Mouse (Mus musculus) intestine, embryonic 15.5 days (tissue): ENCODE measurements around the gene Ror1. TPM values are rescaled to one million over a fixed set of nuclear protein-coding genes. Genes with fewer than 3 reads are reported as not detected.
A peak's percentile ranks its signal among the peaks of the same experiment; 100 is the strongest.

Experiments
- ATAC-seq: fragments of 200-750 bp; cut with Nextera tagmentation; 2 replicates; pipeline ENCODE4 v1.8.0; 2017; ENCODE audit warnings: moderate TSS enrichment, moderate library complexity
- H3K27ac ChIP-seq: fragments of 300-500 bp; sonication (generic); 2 replicates; pipeline ENCODE4 v1.5.1; 2015; ENCODE audit warnings: mild to moderate bottlenecking, inconsistent platforms
- H3K27me3 ChIP-seq: fragments of 300-500 bp; sonication (generic); replicated peaks from 2 replicates; pipeline ENCODE4 v1.6.1; 2015; ENCODE audit warnings: inconsistent platforms
- H3K36me3 ChIP-seq: fragments of 300-500 bp; sonication (generic); 2 replicates; pipeline ENCODE4 v1.6.1; 2015; ENCODE audit warnings: inconsistent platforms
- H3K4me1 ChIP-seq: fragments of 300-500 bp; sonication (generic); replicated peaks from 2 replicates; pipeline ENCODE4 v1.6.1; 2015; ENCODE audit warnings: inconsistent platforms
- H3K4me2 ChIP-seq: fragments of 300-500 bp; sonication (generic); replicated peaks from 2 replicates; pipeline ENCODE4 v1.6.1; 2015; ENCODE audit warnings: mild to moderate bottlenecking, inconsistent platforms
- H3K4me3 ChIP-seq: fragments of 300-500 bp; sonication (generic); replicated peaks from 2 replicates; pipeline ENCODE4 v1.5.1; 2015; ENCODE audit warnings: inconsistent platforms
- H3K9ac ChIP-seq: fragments of 300-500 bp; sonication (generic); 2 replicates; pipeline ENCODE4 v1.6.1; 2015; ENCODE audit warnings: inconsistent platforms
- H3K9me3 ChIP-seq: fragments of 300-500 bp; sonication (generic); 2 replicates; pipeline ENCODE4 v1.6.1; 2016; ENCODE audit warnings: inconsistent platforms
- WGBS: fragments of 180-500 bp; shearing (Covaris S2); methylation state at CpG from one replicate; pipeline ENCODE4 v1.1.7; 2015; 5-methylcytosine and 5-hydroxymethylcytosine counted together
- polyA plus RNA-seq: library from polyadenylated mRNA; unstranded; fragments of >200 nt; fragmentation: Nextera tagmentation; extraction: Ambion mirVana; gene quantifications from 2 replicates; pipeline ENCODE4 v1.2.1, GENCODE M21; 2015

Ror1 gene
- polyA plus RNA-seq, 1 experiment from 2014 or later, result 9.3 TPM

- no peaks in the 10 kb centered on the region for H3K4me1 ChIP-seq
- no peak overlapping the region for H3K9ac ChIP-seq
- H3K27me3 ChIP-seq, result no peaks in the 10 kb centered on the region
- WGBS, result 55% methylated on average over 5 of the region's 5 CpGs
- H3K27ac ChIP-seq, result no peak overlapping the region
- no peaks in the 10 kb centered on the region for H3K9me3 ChIP-seq
- H3K4me3 ChIP-seq, result no peak overlapping the region
- no peaks in the 10 kb centered on the region for H3K36me3 ChIP-seq
- no peak overlapping the region for H3K4me2 ChIP-seq
- no peak for ATAC-seq
Measured at GRCm38 (mm10) chr4:100203066-100203465, 107.5 kb downstream of the Ror1 start.

- Histone ChIP-seq H3K9ac (no peak overlapping the region), H3K4me2 (no peak overlapping the region), H3K4me3 (no peak overlapping the region), H3K36me3 (no peaks in the 10 kb centered on the region), H3K27me3 (no peaks in the 10 kb centered on the region), H3K4me1 (no peaks in the 10 kb centered on the region), H3K9me3 (no peaks in the 10 kb centered on the region), H3K27ac (no peak overlapping the region)
- WGBS, result 73% methylated on average over 5 of the region's 5 CpGs
- no peak for ATAC-seq
Measured at GRCm38 (mm10) chr4:100203688-100204087, 108.1 kb downstream of the Ror1 start.

- no peak overlapping the region for H3K27ac ChIP-seq
- no peaks in the 10 kb centered on the region for H3K36me3 ChIP-seq
- H3K27me3 ChIP-seq, result no peaks in the 10 kb centered on the region
- H3K9me3 ChIP-seq, result no peaks in the 10 kb centered on the region
- ATAC-seq, result no peak
- 75% methylated on average over 12 of the region's 12 CpGs for WGBS
- H3K4me1 ChIP-seq, result no peaks in the 10 kb centered on the region
- H3K9ac ChIP-seq, result no peak overlapping the region
- no peak overlapping the region for H3K4me3 ChIP-seq
- no peak overlapping the region for H3K4me2 ChIP-seq
Measured at GRCm38 (mm10) chr4:100204381-100204780, 108.8 kb downstream of the Ror1 start.

GRCm38 (mm10) chr4:100208081-100208480 is 112.5 kb downstream of the Ror1 start:
- H3K4me1 ChIP-seq, result no peaks in the 10 kb centered on the region
- H3K4me3 ChIP-seq, result no peak overlapping the region
- H3K27me3 ChIP-seq, result no peaks in the 10 kb centered on the region
- no peak for ATAC-seq
- no peak overlapping the region for H3K27ac ChIP-seq
- no peak overlapping the region for H3K4me2 ChIP-seq
- H3K36me3 ChIP-seq, result no peaks in the 10 kb centered on the region
- no peaks in the 10 kb centered on the region for H3K9me3 ChIP-seq
- no peak overlapping the region for H3K9ac ChIP-seq
- 60% methylated on average over 4 of the region's 4 CpGs for WGBS

GRCm38 (mm10) chr4:100209106-100209505 is 113.5 kb downstream of the Ror1 start:
- H3K9ac ChIP-seq, result no peak overlapping the region
- no peaks in the 10 kb centered on the region for H3K4me1 ChIP-seq
- no peaks in the 10 kb centered on the region for H3K9me3 ChIP-seq
- no peaks in the 10 kb centered on the region for H3K27me3 ChIP-seq
- WGBS, result 66% methylated on average over 4 of the region's 4 CpGs
- ATAC-seq, result no peak
- no peak overlapping the region for H3K4me3 ChIP-seq
- no peak overlapping the region for H3K27ac ChIP-seq
- no peak overlapping the region for H3K4me2 ChIP-seq
- H3K36me3 ChIP-seq, result no peaks in the 10 kb centered on the region

- H3K27ac ChIP-seq, result no peak overlapping the region
- H3K9me3 ChIP-seq, result no peaks in the 10 kb centered on the region
- no peak overlapping the region for H3K9ac ChIP-seq
- no peak overlapping the region for H3K4me2 ChIP-seq
- H3K4me3 ChIP-seq, result no peak overlapping the region
- H3K27me3 ChIP-seq, result no peaks in the 10 kb centered on the region
- H3K4me1 ChIP-seq, result peaks cover 4% of the 10 kb centered on the region; the same call in 1 of the 2 replicates
- H3K36me3 ChIP-seq, result no peaks in the 10 kb centered on the region
- WGBS, result 70% methylated on average over 4 of the region's 4 CpGs
- no peak for ATAC-seq
Measured at GRCm38 (mm10) chr4:100211331-100211730, 115.7 kb downstream of the Ror1 start.

- no peaks in the 10 kb centered on the region for H3K27me3 ChIP-seq
- H3K4me3 ChIP-seq, result no peak overlapping the region
- no peak overlapping the region for H3K9ac ChIP-seq
- no peak overlapping the region for H3K4me2 ChIP-seq
- ATAC-seq, result peak; percentile 45; the same call in 1 of the 2 replicates
- no peaks in the 10 kb centered on the region for H3K9me3 ChIP-seq
- WGBS, result 43% methylated on average over 13 of the region's 13 CpGs
- H3K27ac ChIP-seq, result no peak overlapping the region
- peaks cover 4% of the 10 kb centered on the region; the same call in 1 of the 2 replicates for H3K4me1 ChIP-seq
- no peaks in the 10 kb centered on the region for H3K36me3 ChIP-seq
Measured at GRCm38 (mm10) chr4:100214324-100215215, 119.0 kb downstream of the Ror1 start.

GRCm38 (mm10) chr4:100216587-100216986 is 121.0 kb downstream of the Ror1 start:
- no peak overlapping the region for H3K9ac ChIP-seq
- H3K27ac ChIP-seq, result no peak overlapping the region
- no peak overlapping the region for H3K4me3 ChIP-seq
- no peaks in the 10 kb centered on the region for H3K27me3 ChIP-seq
- H3K4me2 ChIP-seq, result no peak overlapping the region
- WGBS, result 41% methylated on average over 3 of the region's 3 CpGs
- peaks cover 4% of the 10 kb centered on the region; the same call in 1 of the 2 replicates for H3K4me1 ChIP-seq
- H3K36me3 ChIP-seq, result no peaks in the 10 kb centered on the region
- no peak for ATAC-seq
- H3K9me3 ChIP-seq, result no peaks in the 10 kb centered on the region

- Histone ChIP-seq H3K4me2 (no peak overlapping the region), H3K9ac (no peak overlapping the region), H3K9me3 (no peaks in the 10 kb centered on the region), H3K27ac (no peak overlapping the region), H3K36me3 (no peaks in the 10 kb centered on the region), H3K4me3 (no peak overlapping the region), H3K27me3 (no peaks in the 10 kb centered on the region), H3K4me1 (peaks cover 16% of the 10 kb centered on the region)
- ATAC-seq, result no peak
- WGBS, result 66% methylated on average over 4 of the region's 4 CpGs
Measured at GRCm38 (mm10) chr4:100219026-100219425, 123.4 kb downstream of the Ror1 start.

GRCm38 (mm10) chr4:100219599-100219998 is 124.0 kb downstream of the Ror1 start:
- Histone ChIP-seq H3K27ac (no peak overlapping the region), H3K4me1 (peaks cover 12% of the 10 kb centered on the region), H3K9ac (no peak overlapping the region), H3K27me3 (no peaks in the 10 kb centered on the region), H3K4me2 (no peak overlapping the region), H3K4me3 (no peak overlapping the region), H3K9me3 (no peaks in the 10 kb centered on the region), H3K36me3 (no peaks in the 10 kb centered on the region)
- 74% methylated on average over 4 of the region's 4 CpGs for WGBS
- ATAC-seq, result no peak

GRCm38 (mm10) chr4:100221978-100222737 is 126.6 kb downstream of the Ror1 start:
- Histone ChIP-seq H3K36me3 (no peaks in the 10 kb centered on the region), H3K9ac (no peak overlapping the region), H3K4me1 (peaks cover 14% of the 10 kb centered on the region), H3K4me3 (no peak overlapping the region), H3K27ac (no peak overlapping the region), H3K4me2 (no peak overlapping the region), H3K9me3 (no peaks in the 10 kb centered on the region), H3K27me3 (no peaks in the 10 kb centered on the region)
- ATAC-seq, result no peak
- WGBS, result 80% methylated on average over 13 of the region's 13 CpGs

- WGBS, result 48% methylated on average over 1 of the region's 1 CpGs
- H3K4me1 ChIP-seq, result peaks cover 14% of the 10 kb centered on the region
- no peak overlapping the region for H3K4me3 ChIP-seq
- no peak overlapping the region for H3K27ac ChIP-seq
- no peaks in the 10 kb centered on the region for H3K36me3 ChIP-seq
- H3K9ac ChIP-seq, result no peak overlapping the region
- no peaks in the 10 kb centered on the region for H3K9me3 ChIP-seq
- no peak for ATAC-seq
- H3K27me3 ChIP-seq, result no peaks in the 10 kb centered on the region
- H3K4me2 ChIP-seq, result no peak overlapping the region
Measured at GRCm38 (mm10) chr4:100223532-100223931, 127.9 kb downstream of the Ror1 start.
